Mouse (Mus musculus) megakaryocyte, embryonic 14.5 days (primary cell): ENCODE data around the gene Pkn2. TPM values are rescaled to one million over a fixed set of nuclear protein-coding genes. Genes with fewer than 3 reads are reported as not detected.
A peak's percentile ranks its signal among the peaks of the same experiment; 100 is the strongest.

Experiments
- H3K27me3 ChIP-seq: replicated peaks from 2 replicates; pipeline ENCODE3; 2012; ENCODE audit warnings: inconsistent platforms
- H3K36me3 ChIP-seq: replicated peaks from 2 replicates; pipeline ENCODE3; 2012; ENCODE audit warnings: low read length, inconsistent platforms, mixed read lengths
- H3K4me1 ChIP-seq: 2 replicates; pipeline ENCODE4 v1.6.1; 2012; ENCODE audit warnings: inconsistent platforms
- H3K4me3 ChIP-seq: replicated peaks from 2 replicates; pipeline ENCODE3; 2012; ENCODE audit warnings: moderate library complexity, mild to moderate bottlenecking, inconsistent platforms
- H3K9me3 ChIP-seq: 2 replicates; pipeline ENCODE4 v1.6.1; 2012; ENCODE audit warnings: inconsistent platforms
- FLI1 ChIP-seq: IDR thresholded peaks from 2 replicates; pipeline ENCODE4 v1.6.1; 2012; ENCODE audit warnings: low read length, inconsistent platforms, mixed read lengths
- GATA1 ChIP-seq: IDR thresholded peaks from 3 replicates; pipeline ENCODE4 v1.6.1; 2012; ENCODE audit warnings: mixed read lengths, low read length, inconsistent platforms, borderline replicate concordance
- polyA plus RNA-seq: library from polyadenylated mRNA; stranded (reverse); fragments of >175 nt; gene quantifications from 2 replicates; pipeline ENCODE4 v1.2.3, GENCODE M21; 2012; ENCODE audit warnings: low replicate concordance; ENCODE audit not compliant: insufficient read depth

The Pkn2 gene
- polyA plus RNA-seq, 1 experiment = 8.2 TPM

DNA sequence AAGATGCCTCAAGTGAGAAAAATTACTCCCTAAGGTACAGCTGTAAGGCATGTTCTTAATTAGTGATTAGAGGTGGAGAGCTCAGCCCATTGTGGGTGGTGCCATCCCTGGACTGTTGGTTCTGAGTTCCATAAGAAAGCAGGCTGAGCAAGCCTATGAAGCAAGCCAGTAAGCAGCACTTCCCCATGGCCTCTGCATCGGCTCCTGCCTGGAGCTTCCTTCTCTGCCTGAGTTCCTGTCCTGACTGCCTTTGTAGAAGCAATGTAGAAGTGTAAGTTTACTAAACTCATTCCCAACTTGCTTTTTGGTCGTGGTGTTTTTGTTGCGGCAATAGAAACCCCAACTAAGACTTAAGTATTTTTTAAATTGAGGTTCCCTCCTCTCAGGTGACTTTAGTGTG lies 8.6 kb upstream of the Pkn2 start:
- Histone ChIP-seq H3K9me3 (no peaks in the 10 kb centered on the region), H3K4me3 (no peak overlapping the region), H3K27me3 (no peaks in the 10 kb centered on the region), H3K4me1 (peaks cover 4% of the 10 kb centered on the region; the same call in 1 of the 2 replicates), H3K36me3 (no peaks in the 10 kb centered on the region)
- TF ChIP-seq GATA1 = no peak
- TF ChIP-seq FLI1 = no peak

DNA sequence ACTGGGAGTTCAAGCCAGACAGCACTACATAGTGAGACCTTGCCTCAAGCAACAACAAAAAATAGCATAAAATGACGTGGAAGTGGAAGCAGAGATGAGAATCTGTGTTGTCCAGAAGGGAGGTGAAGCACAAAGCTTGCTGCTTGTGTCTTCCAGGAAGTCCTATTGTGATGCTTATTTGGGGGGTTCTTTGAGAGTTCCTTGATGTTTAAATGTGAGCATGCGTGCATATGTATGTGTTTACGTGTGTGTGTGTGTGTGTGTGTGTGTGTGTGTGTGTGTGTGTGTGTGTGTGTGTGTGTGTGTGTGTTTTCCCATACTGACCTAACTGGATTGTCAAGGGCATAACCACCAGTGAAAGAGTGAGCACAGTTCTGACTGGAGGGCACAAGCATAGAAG lies 5.2 kb upstream of the Pkn2 start:
- H3K4me3 ChIP-seq = no peak overlapping the region
- TF ChIP-seq GATA1 (no peak), FLI1 (no peak)
- H3K9me3 ChIP-seq = no peaks in the 10 kb centered on the region
- no peaks in the 10 kb centered on the region for H3K36me3 ChIP-seq
- H3K4me1 ChIP-seq = peaks cover 22% of the 10 kb centered on the region
- H3K27me3 ChIP-seq = no peaks in the 10 kb centered on the region

DNA sequence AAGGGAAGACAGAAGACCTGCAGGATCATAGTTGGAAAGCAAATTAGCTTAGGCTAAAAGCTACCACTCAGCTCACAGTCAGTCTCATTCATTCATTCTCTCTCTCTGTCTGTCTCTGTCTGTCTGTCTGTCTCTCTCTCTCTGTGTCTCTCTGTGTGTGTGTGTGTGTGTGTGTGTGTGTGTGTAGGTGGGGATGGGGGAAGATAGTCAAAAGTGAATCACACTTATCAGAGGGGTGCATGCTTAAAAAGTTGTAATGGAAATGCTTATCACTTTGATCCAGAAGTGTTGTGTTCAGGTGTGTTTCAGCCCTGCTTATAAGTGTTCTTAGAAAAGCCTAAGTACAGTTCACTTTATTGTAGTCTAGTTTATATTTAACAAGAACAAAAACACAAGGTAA lies 2.8 kb upstream of the Pkn2 start:
- TF ChIP-seq FLI1 (no peak), GATA1 (no peak)
- H3K27me3 ChIP-seq = no peaks in the 10 kb centered on the region
- peaks cover 22% of the 10 kb centered on the region for H3K4me1 ChIP-seq
- no peaks in the 10 kb centered on the region for H3K36me3 ChIP-seq
- H3K9me3 ChIP-seq = no peaks in the 10 kb centered on the region
- no peak overlapping the region for H3K4me3 ChIP-seq

DNA sequence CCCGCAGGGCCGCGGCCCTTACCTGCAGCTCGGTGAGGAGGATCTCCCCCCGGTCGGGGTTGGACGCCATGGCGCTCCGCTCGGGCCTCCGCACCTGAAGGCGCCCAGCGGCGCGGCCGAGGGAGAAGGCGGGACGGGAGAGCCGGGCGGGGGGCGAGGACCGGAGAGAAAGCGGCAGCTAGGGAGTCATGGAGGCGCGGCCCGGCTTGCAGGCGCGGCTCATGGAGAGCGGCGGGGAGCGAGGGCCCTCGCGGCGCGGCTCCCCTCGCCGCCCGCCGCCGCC lies 274 bp downstream of the Pkn2 start:
- H3K27me3 ChIP-seq = no peaks in the 10 kb centered on the region
- TF ChIP-seq FLI1 (no peak), GATA1 (no peak)

DNA sequence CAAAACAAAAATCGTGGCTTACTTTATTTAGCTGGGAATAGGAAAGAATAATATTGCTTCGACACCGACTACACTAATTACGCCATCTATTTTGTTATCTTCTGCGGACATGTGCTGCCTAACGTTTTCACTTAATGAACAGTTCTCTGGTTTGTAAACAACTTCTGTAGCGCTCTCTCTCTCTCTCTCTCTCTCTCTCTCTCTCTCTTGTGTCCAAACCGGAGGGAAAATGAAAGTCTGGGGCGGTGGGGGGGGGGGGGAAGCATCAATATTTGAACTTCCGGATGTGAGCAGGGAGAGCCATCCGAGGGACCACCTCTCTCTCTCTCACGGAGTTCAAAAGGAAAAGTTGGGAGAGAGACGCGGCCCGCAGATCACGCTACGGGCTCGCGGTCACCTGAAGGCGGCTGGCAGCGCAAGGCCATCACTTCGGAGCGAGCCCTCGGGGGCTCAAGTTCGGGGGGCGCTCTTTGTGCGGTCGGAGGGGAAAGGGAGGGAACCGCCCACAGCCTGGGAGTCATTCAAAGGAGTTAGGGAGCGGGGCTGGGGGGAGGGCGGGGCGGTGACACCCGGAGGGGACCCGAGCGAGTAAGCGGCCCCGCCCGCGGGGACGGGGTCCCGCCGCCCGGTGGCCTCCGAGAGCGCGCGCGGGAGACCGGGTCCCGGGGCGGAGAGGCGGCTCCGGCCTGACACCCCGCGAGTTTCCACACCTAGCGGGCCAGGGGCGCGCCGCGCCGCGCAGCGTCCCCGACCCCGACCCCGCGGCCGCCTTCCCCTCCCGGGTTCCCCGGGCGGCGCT lies 815 bp downstream of the Pkn2 start:
- peaks cover 31% of the 10 kb centered on the region for H3K4me1 ChIP-seq

More for the DNA sequence above, 274 bp downstream of the Pkn2 start:
- Histone ChIP-seq H3K4me1 (peaks cover 31% of the 10 kb centered on the region), H3K9me3 (no peaks in the 10 kb centered on the region), H3K4me3 (peak overlapping the region; percentile 96), H3K36me3 (no peaks in the 10 kb centered on the region)

GRCm38 (mm10) chr3:142863236-142863635 lies 18.6 kb downstream of the Pkn2 start:
- Histone ChIP-seq H3K4me1 (peaks cover 25% of the 10 kb centered on the region), H3K9me3 (no peaks in the 10 kb centered on the region), H3K27me3 (no peaks in the 10 kb centered on the region), H3K36me3 (peaks cover 4% of the 10 kb centered on the region), H3K4me3 (no peak overlapping the region)
- TF ChIP-seq FLI1 = no peak
- TF ChIP-seq GATA1 = no peak

More for the DNA sequence above, 815 bp downstream of the Pkn2 start:
- Histone ChIP-seq H3K4me3 (peak overlapping the region; percentile 96), H3K27me3 (no peaks in the 10 kb centered on the region), H3K9me3 (no peaks in the 10 kb centered on the region), H3K36me3 (peaks cover 2% of the 10 kb centered on the region)
- no peak for TF ChIP-seq FLI1
- no peak for TF ChIP-seq GATA1

- TF ChIP-seq FLI1 (no peak), GATA1 (no peak)
- H3K4me3 ChIP-seq = peak overlapping the region; percentile 21
- no peaks in the 10 kb centered on the region for H3K9me3 ChIP-seq
- peaks cover 12% of the 10 kb centered on the region for H3K36me3 ChIP-seq
- H3K4me1 ChIP-seq = peaks cover 32% of the 10 kb centered on the region
- H3K27me3 ChIP-seq = no peaks in the 10 kb centered on the region
Measured at GRCm38 (mm10) chr3:142856832-142857231, 25.0 kb downstream of the Pkn2 start.

GRCm38 (mm10) chr3:142855961-142856472 lies 25.8 kb downstream of the Pkn2 start:
- H3K27me3 ChIP-seq = no peaks in the 10 kb centered on the region
- TF ChIP-seq FLI1 (no peak), GATA1 (no peak)
- no peaks in the 10 kb centered on the region for H3K9me3 ChIP-seq
- peaks cover 14% of the 10 kb centered on the region for H3K36me3 ChIP-seq
- H3K4me3 ChIP-seq = peak overlapping the region; percentile 33
- H3K4me1 ChIP-seq = peaks cover 35% of the 10 kb centered on the region

GRCm38 (mm10) chr3:142852911-142853310 lies 28.9 kb downstream of the Pkn2 start:
- Histone ChIP-seq H3K36me3 (peaks cover 20% of the 10 kb centered on the region), H3K4me3 (no peak overlapping the region), H3K4me1 (peaks cover 30% of the 10 kb centered on the region), H3K27me3 (no peaks in the 10 kb centered on the region), H3K9me3 (no peaks in the 10 kb centered on the region)
- TF ChIP-seq GATA1 = no peak
- TF ChIP-seq FLI1 = no peak

GRCm38 (mm10) chr3:142851631-142852030 lies 30.2 kb downstream of the Pkn2 start:
- H3K4me1 ChIP-seq = peaks cover 24% of the 10 kb centered on the region
- H3K4me3 ChIP-seq = no peak overlapping the region
- H3K36me3 ChIP-seq = peaks cover 20% of the 10 kb centered on the region
- H3K27me3 ChIP-seq = no peaks in the 10 kb centered on the region
- TF ChIP-seq FLI1 = no peak
- TF ChIP-seq GATA1 = no peak
- no peaks in the 10 kb centered on the region for H3K9me3 ChIP-seq
